In genomic region chr3:145964473-145964872, GRCm38 (mm10) we compare ENCODE assay signal across 8 mouse cellular contexts. TPM values are rescaled to one million over a fixed set of nuclear protein-coding genes. Genes with fewer than 3 reads are reported as not detected.
DNase-seq lines count a peak whose midpoint lies in the region; ATAC-seq and TF ChIP-seq lines count a peak whose summit lies in the region.

No protein-coding gene starts in this region.

- peaks cover 31% of the 10 kb centered on the region for H3K4me1 ChIP-seq in limb, embryonic 12.5 days (replicated peaks)
- H3K4me1 ChIP-seq in midbrain, embryonic 12.5 days, result peaks cover 18% of the 10 kb centered on the region
- no peaks in the 10 kb centered on the region for H3K4me1 ChIP-seq in cerebellum, adult 2 months (ENCODE audit: control insufficient read depth, insufficient read depth, low read length)

- H3K9me3 ChIP-seq in limb, embryonic 12.5 days, result no peaks in the 10 kb centered on the region
- no peaks in the 10 kb centered on the region for H3K9me3 ChIP-seq in midbrain, embryonic 12.5 days

- 3% methylated on average over 10 of the region's 10 CpGs for WGBS in limb, embryonic 12.5 days
- WGBS in midbrain, embryonic 12.5 days, result 7% methylated on average over 10 of the region's 10 CpGs
- 31% methylated on average over 10 of the region's 10 CpGs for WGBS in cerebellum, adult 2 months

- no peak overlapping the region for H3K4me3 ChIP-seq in limb, embryonic 12.5 days (replicated peaks)
- peak overlapping the region; percentile 22; the same call in 1 of the 2 replicates for H3K4me3 ChIP-seq in midbrain, embryonic 12.5 days
- no peak overlapping the region for H3K4me3 ChIP-seq in cerebellum, adult 2 months (replicated peaks; ENCODE audit: insufficient read depth, low read depth, low read length)

- peaks cover 40% of the 10 kb centered on the region for H3K27me3 ChIP-seq in limb, embryonic 12.5 days
- H3K27me3 ChIP-seq in midbrain, embryonic 12.5 days, result peaks cover 36% of the 10 kb centered on the region
- H3K27me3 ChIP-seq in cerebellum, adult 2 months (ENCODE audit: control insufficient read depth, insufficient read depth, low read length), result no peaks in the 10 kb centered on the region; the same call in 1 of the 2 replicates

- TF ChIP-seq POLR2A in cerebellum, adult 2 months (IDR thresholded peaks at IDR 0.05; ENCODE audit: borderline replicate concordance, insufficient read depth, low read length), result no peak

- H3K4me2 ChIP-seq in limb, embryonic 12.5 days, result peak overlapping the region; percentile 42
- H3K4me2 ChIP-seq in midbrain, embryonic 12.5 days (replicated peaks), result peak overlapping the region; percentile 48

- TF ChIP-seq CTCF in cerebellum, adult 2 months (IDR thresholded peaks at IDR 0.05; ENCODE audit: borderline replicate concordance, insufficient read depth, low read depth, low read length), result no peak

- H3K27ac ChIP-seq in limb, embryonic 12.5 days, result 0 out of 2 replicates have a peak overlapping the region, but pooled peaks have one; percentile 59
- H3K27ac ChIP-seq in midbrain, embryonic 12.5 days (replicated peaks), result peak overlapping the region; percentile 39; the same call in 1 of the 2 replicates
- H3K27ac ChIP-seq in cerebellum, adult 2 months (ENCODE audit: insufficient read depth, low read length), result no peak overlapping the region

- no peaks in the 10 kb centered on the region for H3K36me3 ChIP-seq in limb, embryonic 12.5 days
- H3K36me3 ChIP-seq in midbrain, embryonic 12.5 days, result no peaks in the 10 kb centered on the region

- ATAC-seq in limb, embryonic 12.5 days (ENCODE audit: insufficient number of reproducible peaks, insufficient read depth, low FRiP score, low TSS enrichment, low read depth), result peak; percentile 86
- ATAC-seq in midbrain, embryonic 12.5 days (ENCODE audit: low FRiP score, low read depth), result peak; percentile 79

- 0 out of 2 replicates have a peak overlapping the region, but pooled peaks have one; percentile 31 for H3K9ac ChIP-seq in limb, embryonic 12.5 days (replicated peaks)
- H3K9ac ChIP-seq in midbrain, embryonic 12.5 days (replicated peaks), result no peak overlapping the region

- peak; percentile 23 for DNase-seq in ovary, postnatal 14 days (ENCODE audit: low spot score)
- no peak for DNase-seq in ovary, adult 18-20 months (ENCODE audit: low spot score)
- DNase-seq in heart, postnatal 4 days, result peak; percentile 79
- no peak for DNase-seq in frontal cortex, postnatal 14 days (ENCODE audit: low spot score in 2 of 2)
- DNase-seq in cerebellum, adult 2 months, result no peak
- DNase-seq in layer of hippocampus, postnatal 14 days (ENCODE audit: low spot score in 2 of 2), result no peak

RNA-seq across cellular contexts. Expression of gene Syde2, which starts 23.2 kb away (rescaled TPM):
- total RNA-seq in heart, postnatal 4 days (2021), result 10 to 100 TPM; 33.2 to 35.2 TPM
- polyA plus RNA-seq in limb, embryonic 12.5 days (2016; fragmentation: Nextera tagmentation; extraction: Ambion mirVana), result 2.5 and 3.3 TPM in 2 replicates
- 0.92 and 1.3 TPM in 2 replicates for polyA plus RNA-seq in midbrain, embryonic 12.5 days (2016; fragmentation: Nextera tagmentation; extraction: Ambion mirVana)
- 1.2 and 1.3 TPM in 2 replicates for polyA plus RNA-seq in cerebellum, adult 2 months (2012; rRNA removed)
- 1 to 10 TPM; 4.4 to 5.0 TPM for total RNA-seq in layer of hippocampus, postnatal 14 days (2021)

RNA-seq across cellular contexts. Expression of gene 2410004B18Rik, which starts 26.7 kb away (rescaled TPM):
- total RNA-seq in heart, postnatal 4 days (2021), result 10 to 100 TPM; 24.8 to 25.5 TPM
- polyA plus RNA-seq in limb, embryonic 12.5 days (2016; fragmentation: Nextera tagmentation; extraction: Ambion mirVana), result 47.4 and 55.2 TPM in 2 replicates
- polyA plus RNA-seq in midbrain, embryonic 12.5 days (2016; fragmentation: Nextera tagmentation; extraction: Ambion mirVana), result 58.8 and 61.5 TPM in 2 replicates
- polyA plus RNA-seq in cerebellum, adult 2 months (2012; rRNA removed), result 44.3 and 47.9 TPM in 2 replicates
- total RNA-seq in layer of hippocampus, postnatal 14 days (2021), result 10 to 100 TPM; 38.1 to 40.3 TPM

RNA-seq across cellular contexts. Expression of gene Bcl10, which starts 41.9 kb away (rescaled TPM):
- 10 to 100 TPM; 25.5 to 27.4 TPM for total RNA-seq in heart, postnatal 4 days (2021)
- polyA plus RNA-seq in limb, embryonic 12.5 days (2016; fragmentation: Nextera tagmentation; extraction: Ambion mirVana), result 50.8 and 54.6 TPM in 2 replicates
- polyA plus RNA-seq in midbrain, embryonic 12.5 days (2016; fragmentation: Nextera tagmentation; extraction: Ambion mirVana), result 43.5 and 47.1 TPM in 2 replicates
- 14.1 and 15.0 TPM in 2 replicates for polyA plus RNA-seq in cerebellum, adult 2 months (2012; rRNA removed)
- total RNA-seq in layer of hippocampus, postnatal 14 days (2021), result 10 to 100 TPM; 14.9 to 15.6 TPM

Comparison
In these comparisons a context has a peak if more than half of its experiments do, and no peak if none do; other contexts are left out.
1. DNase-seq: peak in ovary, postnatal 14 days (single experiment) and heart, postnatal 4 days (single experiment); none in ovary, adult 18-20 months (single experiment), frontal cortex, postnatal 14 days (0 of 2), cerebellum, adult 2 months (0 of 2) and layer of hippocampus, postnatal 14 days (0 of 2).